16 mouse cellular contexts compared by ENCODE assay signal in genomic region chr6:52262463-52263320, GRCm38 (mm10). TPM values are rescaled to one million over a fixed set of nuclear protein-coding genes. Genes with fewer than 3 reads are reported as not detected.
DNase-seq lines count a peak whose midpoint lies in the region; ATAC-seq and TF ChIP-seq lines count a peak whose summit lies in the region.
"Had no signal": no experiment of that assay in that cellular context is flagged by ENCODE, and none has a peak within 500 bp of the region (broad histone marks: within the 10 kb centered on the region; RNA-seq: fewer than 3 reads in every experiment).

No protein-coding gene starts in this region.

- no peaks in the 10 kb centered on the region for H3K4me1 ChIP-seq in CH12.LX (ENCODE audit: control insufficient read depth in 1 of 2, insufficient read depth in 2 of 2)

- TF ChIP-seq POLR2A in CH12.LX (IDR thresholded peaks at IDR 0.05; ENCODE audit: low read depth, low read length), result no peak

- DNase-seq in kidney, postnatal 10 days, result peak; percentile 21
- no peak for DNase-seq in kidney, postnatal 14 days
- DNase-seq in CH12.LX (ENCODE audit: extremely low read depth) (no peak), ES-CJ7 (ENCODE audit: low read depth, low spot score) (peak; percentile 67)
- peak; percentile 14 for DNase-seq in hindlimb bud, embryonic 11.5 days (ENCODE audit: extremely low spot score, low read depth, low spot score)
- no peak for DNase-seq in frontal cortex, adult 2 months (ENCODE audit: extremely low spot score in 1 of 2, low spot score in 1 of 2)
- DNase-seq: cerebellum, adult 2 months; lung, adult 18-20 months had no signal

- H3K9me3 ChIP-seq in CH12.LX (replicated peaks; ENCODE audit: low read length), result peaks cover 5% of the 10 kb centered on the region
- H3K9me3 ChIP-seq: embryonic facial prominence, embryonic 13.5 days; midbrain, embryonic 13.5 days had no signal

- in situ Hi-C loops in CH12.LX (cut with MboI; ENCODE audit: low pct_ligation_motif_present, low pct_unique_long_range_greater_than_20kb, low sequenced_read_pairs), result loop anchor here (10.0 to 25.0 kb wide), 2 partner anchors 572 to 650 kb away; no protein-coding TSS in a partner anchor

- no peak for TF ChIP-seq CTCF in CH12.LX (conservative IDR thresholded peaks at IDR 0.05 in 1 of 2, IDR thresholded peaks at IDR 0.05 in 1 of 2; ENCODE audit: low read depth in 2 of 2, low read length in 2 of 2)

- no peaks in the 10 kb centered on the region for H3K79me2 ChIP-seq in CH12.LX (replicated peaks; ENCODE audit: control insufficient read depth, extremely low read depth, insufficient read depth, poor library complexity, severe bottlenecking)

- TF ChIP-seq EP300 in CH12.LX (IDR thresholded peaks at IDR 0.05; ENCODE audit: low read length), result no peak

- dilution Hi-C loops in CH12.LX (cut with MboI; ENCODE audit: extremely low pct_ligation_motif_present, extremely low pct_unique_long_range_greater_than_20kb, low sequenced_read_pairs), result no loop called here

- H3K4me3 ChIP-seq in CH12.LX (replicated peaks in 1 of 3; ENCODE audit: low read depth in 2 of 3, low read length in 2 of 3, poor library complexity in 1 of 3), result no peak overlapping the region
- H3K4me3 ChIP-seq: embryonic facial prominence, embryonic 13.5 days; midbrain, embryonic 13.5 days had no signal

- H3K27ac ChIP-seq in CH12.LX (ENCODE audit: insufficient read depth, low read depth), result no peak overlapping the region
- H3K27ac ChIP-seq: embryonic facial prominence, embryonic 13.5 days; midbrain, embryonic 13.5 days had no signal

- H3K9ac ChIP-seq in CH12.LX (ENCODE audit: insufficient read depth, low read depth), result no peak overlapping the region
- H3K9ac ChIP-seq: embryonic facial prominence, embryonic 13.5 days; midbrain, embryonic 13.5 days had no signal

- no peak for TF ChIP-seq RAD21 in CH12.LX (IDR thresholded peaks at IDR 0.05; ENCODE audit: low read depth, low read length)

- H3K4me2 ChIP-seq in CH12.LX (ENCODE audit: insufficient read depth, low read depth, poor library complexity, severe bottlenecking), result peak overlapping the region; percentile 27; the same call in 1 of the 2 replicates
- H3K4me2 ChIP-seq: embryonic facial prominence, embryonic 13.5 days; midbrain, embryonic 13.5 days had no signal

- H3K27me3 ChIP-seq in CH12.LX (replicated peaks), result peaks cover 23% of the 10 kb centered on the region

- H3K36me3 ChIP-seq in CH12.LX (replicated peaks in 1 of 2; ENCODE audit: control insufficient read depth in 1 of 2, insufficient read depth in 1 of 2, low read length in 1 of 2), result no peaks in the 10 kb centered on the region
- H3K36me3 ChIP-seq: embryonic facial prominence, embryonic 13.5 days; midbrain, embryonic 13.5 days had no signal

- ATAC-seq in erythroblast, adult 5-6 weeks (replicated peaks; ENCODE audit: low FRiP score, poor library complexity, severe bottlenecking), result no peak
- ATAC-seq: forebrain, embryonic 16.5 days; midbrain, embryonic 13.5 days had no signal

TF ChIP-seq in CH12.LX, 34 proteins besides CTCF, POLR2A, EP300 and RAD21:
- TF ChIP-seq JUND (conservative IDR thresholded peaks at IDR 0.05; ENCODE audit: low read depth, low read length) (no peak), MEF2A (IDR thresholded peaks at IDR 0.05; ENCODE audit: borderline replicate concordance, low read depth, low read length) (no peak), TBP (conservative IDR thresholded peaks at IDR 0.05; ENCODE audit: low read depth, low read length) (no peak), ETS1 (conservative IDR thresholded peaks at IDR 0.05; ENCODE audit: low read depth, low read length) (no peak), SMC3 (IDR thresholded peaks at IDR 0.05; ENCODE audit: low read depth, low read length) (no peak), BHLHE40 (IDR thresholded peaks at IDR 0.05; ENCODE audit: low read depth, low read length) (no peak), NRF1 (IDR thresholded peaks at IDR 0.05; ENCODE audit: low read depth, low read length) (no peak), PAX5 (IDR thresholded peaks at IDR 0.05; ENCODE audit: low read length) (no peak), MXI1 (IDR thresholded peaks at IDR 0.05; ENCODE audit: low read depth, low read length) (no peak), POLR2AphosphoS2 (IDR thresholded peaks at IDR 0.05; ENCODE audit: low read depth, low read length) (no peak), ZMIZ1 (IDR thresholded peaks at IDR 0.05; ENCODE audit: low read depth, low read length) (no peak), MYC (IDR thresholded peaks at IDR 0.05; ENCODE audit: low read depth, low read length) (no peak)

RNA-seq across cellular contexts. Expression of gene Hoxa13, which starts 2.0 kb away (rescaled TPM):
- total RNA-seq in CH12.LX (2012; rRNA removed) (not detected in 2 replicates), CH12.LX (2014; rRNA removed) (0.11 and 0.17 TPM in 2 replicates)
- 0.10 TPM in 1 of 2 replicates, not detected in the other for polyA plus RNA-seq in CH12.LX (2012; ENCODE audit: insufficient read length, low read depth)
- not detected in 2 replicates for total RNA-seq in erythroblast, adult 5-6 weeks (2015; ENCODE audit: low replicate concordance)
- not detected in 2 replicates for total RNA-seq in erythroblast, adult 5-6 weeks (2017; ENCODE audit: low replicate concordance)
- polyA plus RNA-seq in frontal cortex, adult 2 months (2012; rRNA removed), result not detected in 2 replicates
- total RNA-seq: granulocyte monocyte progenitor cell, adult 5-6 weeks; heart, postnatal 36 days had no signal
- polyA plus RNA-seq: cerebellum, adult 2 months; embryonic facial prominence, embryonic 13.5 days; forebrain, embryonic 16.5 days; midbrain, embryonic 13.5 days; small intestine, adult 2 months; testis, adult 2 months had no signal

RNA-seq across cellular contexts. Expression of gene Hoxa11, which starts 17.1 kb away (rescaled TPM):
- total RNA-seq in CH12.LX (2012; rRNA removed) (not detected in 2 replicates), CH12.LX (2014; rRNA removed) (not detected in 2 replicates)
- polyA plus RNA-seq in CH12.LX (2012; ENCODE audit: insufficient read length, low read depth), result not detected in 2 replicates
- not detected in 2 replicates for total RNA-seq in erythroblast, adult 5-6 weeks (2015; ENCODE audit: low replicate concordance)
- not detected in 2 replicates for total RNA-seq in erythroblast, adult 5-6 weeks (2017; ENCODE audit: low replicate concordance)
- 0.04 and 0.21 TPM in 2 replicates for polyA plus RNA-seq in frontal cortex, adult 2 months (2012; rRNA removed)
- total RNA-seq: granulocyte monocyte progenitor cell, adult 5-6 weeks; heart, postnatal 36 days had no signal
- polyA plus RNA-seq: cerebellum, adult 2 months; embryonic facial prominence, embryonic 13.5 days; forebrain, embryonic 16.5 days; midbrain, embryonic 13.5 days; small intestine, adult 2 months; testis, adult 2 months had no signal

RNA-seq across cellular contexts. Expression of gene Hoxa10, which starts 22.0 kb away (rescaled TPM):
- total RNA-seq in CH12.LX (2012; rRNA removed), result 5.2 and 5.7 TPM in 2 replicates
- 14.3 and 14.6 TPM in 2 replicates for total RNA-seq in CH12.LX (2014; rRNA removed)
- 14.3 and 14.5 TPM in 2 replicates for polyA plus RNA-seq in CH12.LX (2012; ENCODE audit: insufficient read length, low read depth)
- not detected in 2 replicates for total RNA-seq in erythroblast, adult 5-6 weeks (2015; ENCODE audit: low replicate concordance)
- not detected in 2 replicates for total RNA-seq in erythroblast, adult 5-6 weeks (2017; ENCODE audit: low replicate concordance)
- polyA plus RNA-seq in frontal cortex, adult 2 months (2012; rRNA removed), result 0.27 TPM in 1 of 2 replicates, not detected in the other
- total RNA-seq: heart, postnatal 36 days had no signal
- polyA plus RNA-seq: cerebellum, adult 2 months; forebrain, embryonic 16.5 days; midbrain, embryonic 13.5 days; small intestine, adult 2 months had no signal

RNA-seq across cellular contexts. Expression of gene Hoxa9, which starts 31.8 kb away (rescaled TPM):
- total RNA-seq in CH12.LX (2012; rRNA removed) (0.30 and 0.50 TPM in 2 replicates), CH12.LX (2014; rRNA removed) (0.30 and 0.32 TPM in 2 replicates)
- polyA plus RNA-seq in CH12.LX (2012; ENCODE audit: insufficient read length, low read depth), result 0.47 and 0.97 TPM in 2 replicates
- total RNA-seq in erythroblast, adult 5-6 weeks (2015; ENCODE audit: low replicate concordance), result 3.3 TPM in 1 of 2 replicates, not detected in the other
- 2.5 and 4.0 TPM in 2 replicates for total RNA-seq in erythroblast, adult 5-6 weeks (2017; ENCODE audit: low replicate concordance)
- not detected in 2 replicates for polyA plus RNA-seq in frontal cortex, adult 2 months (2012; rRNA removed)
- total RNA-seq: heart, postnatal 36 days had no signal
- polyA plus RNA-seq: cerebellum, adult 2 months; embryonic facial prominence, embryonic 13.5 days; forebrain, embryonic 16.5 days; midbrain, embryonic 13.5 days; small intestine, adult 2 months had no signal

RNA-seq across cellular contexts. Expression of gene Hoxa7, which starts 41.0 kb away (rescaled TPM):
- total RNA-seq in CH12.LX (2012; rRNA removed) (0.71 and 1.1 TPM in 2 replicates), CH12.LX (2014; rRNA removed) (0.85 and 1.0 TPM in 2 replicates)
- 1.4 TPM in 2 replicates for polyA plus RNA-seq in CH12.LX (2012; ENCODE audit: insufficient read length, low read depth)
- 0.77 and 2.5 TPM in 2 replicates for total RNA-seq in erythroblast, adult 5-6 weeks (2015; ENCODE audit: low replicate concordance)
- total RNA-seq in erythroblast, adult 5-6 weeks (2017; ENCODE audit: low replicate concordance), result 1.3 and 2.1 TPM in 2 replicates
- polyA plus RNA-seq in frontal cortex, adult 2 months (2012; rRNA removed), result 0.17 TPM in 1 of 2 replicates, not detected in the other
- polyA plus RNA-seq: embryonic facial prominence, embryonic 13.5 days; forebrain, embryonic 16.5 days; midbrain, embryonic 13.5 days had no signal

Comparison
In these comparisons a context has a peak if more than half of its experiments do, and no peak if none do; other contexts are left out.
1. DNase-seq: peak in kidney, postnatal 10 days (single experiment), ES-CJ7 (single experiment) and hindlimb bud, embryonic 11.5 days (single experiment); none in kidney, postnatal 14 days (single experiment), CH12.LX (single experiment) and frontal cortex, adult 2 months (0 of 2).
2. RNA of gene Hoxa10, which starts 22.0 kb away (total RNA-seq): 5.2 to 14.6 TPM in CH12.LX; not detected in erythroblast, adult 5-6 weeks; every median in the first group is over 4 times any median in the second.